Mouse (Mus musculus): Measurements from ENCODE around the gene Mycbp2.

The Mycbp2 gene

DNA sequence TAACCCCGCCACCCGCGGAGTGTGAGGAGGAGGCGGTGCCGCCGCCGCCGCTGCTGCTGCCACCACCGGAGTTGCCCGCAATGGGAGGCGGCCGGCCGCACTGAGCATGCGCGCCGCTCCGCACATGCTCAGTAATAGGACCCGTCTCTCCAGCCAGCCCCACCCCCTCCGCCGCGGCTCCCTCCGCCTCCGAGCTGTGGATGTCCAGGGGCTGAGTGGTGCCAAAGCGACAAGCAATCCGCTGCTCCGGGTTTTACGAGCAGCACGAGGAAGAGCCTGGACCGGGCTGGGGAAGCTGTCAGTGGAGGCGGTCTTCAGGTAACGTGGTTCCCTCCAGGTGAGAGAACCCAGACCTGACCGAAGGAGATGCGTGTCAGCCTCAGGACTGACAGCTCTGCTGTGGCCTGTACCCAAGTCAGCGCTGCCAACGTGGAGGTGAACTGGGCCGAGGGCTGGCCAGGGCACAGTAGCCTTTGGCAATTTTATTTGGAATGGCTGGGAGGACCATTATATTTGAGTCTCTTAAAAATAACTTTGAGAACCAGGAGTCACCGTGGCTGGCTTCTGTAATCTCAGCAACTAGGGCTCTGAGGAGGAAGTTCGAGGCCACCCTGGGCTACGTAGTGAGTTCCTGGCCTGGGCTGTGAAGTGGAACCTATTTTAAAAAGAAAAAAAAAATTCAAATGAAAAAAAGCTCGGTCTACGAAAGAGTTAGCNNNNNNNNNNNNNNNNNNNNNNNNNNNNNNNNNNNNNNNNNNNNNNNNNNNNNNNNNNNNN lies at the start of gene Mycbp2:
Gene Mycbp2, minus strand, starts transcription at position 86 of the 777 bp plus-strand sequence.
- peak; percentile 96 for DNase-seq (ENCODE audit: low spot score)

DNA sequence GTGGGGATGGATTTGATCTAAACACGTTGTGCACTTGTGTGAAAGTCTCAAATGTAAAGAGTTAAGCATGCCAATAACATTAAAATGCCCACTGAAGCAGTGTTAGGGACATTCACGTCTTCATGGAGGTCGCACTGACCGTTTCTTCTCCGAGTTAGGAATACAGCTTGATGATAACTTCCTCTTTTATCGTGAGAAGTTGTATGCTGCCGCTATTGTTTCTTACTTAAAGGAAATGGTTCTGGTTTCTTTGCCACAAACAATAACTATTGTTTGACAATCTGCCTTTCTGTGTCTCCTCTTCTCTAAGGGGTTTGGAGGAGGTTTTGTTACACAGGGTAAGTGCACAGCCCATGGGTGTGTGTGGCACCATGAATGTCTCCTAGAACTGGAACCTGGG lies 45.8 kb upstream of the Mycbp2 start:
- DNase-seq (ENCODE audit: low spot score): no peak

DNA sequence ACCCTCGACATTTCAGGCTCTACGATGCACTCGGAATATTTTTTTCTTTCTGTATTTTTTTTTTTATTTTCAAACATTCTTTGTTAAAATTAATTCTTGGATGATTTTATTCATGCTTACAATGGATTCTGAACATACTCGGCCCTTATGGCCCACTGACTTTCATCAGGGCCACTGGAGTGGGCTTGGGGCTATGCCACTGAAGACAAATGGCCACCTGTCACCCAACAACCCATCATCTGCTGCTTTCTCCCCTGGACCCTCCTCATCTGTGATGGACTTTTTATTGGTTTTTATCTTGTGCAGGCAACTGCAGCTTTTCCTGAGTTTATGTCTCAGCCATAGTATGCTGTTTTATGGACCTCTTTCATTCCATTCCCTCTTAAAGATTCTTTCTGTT lies 40.8 kb upstream of the Mycbp2 start:
- no peak for DNase-seq (ENCODE audit: low spot score)

DNA sequence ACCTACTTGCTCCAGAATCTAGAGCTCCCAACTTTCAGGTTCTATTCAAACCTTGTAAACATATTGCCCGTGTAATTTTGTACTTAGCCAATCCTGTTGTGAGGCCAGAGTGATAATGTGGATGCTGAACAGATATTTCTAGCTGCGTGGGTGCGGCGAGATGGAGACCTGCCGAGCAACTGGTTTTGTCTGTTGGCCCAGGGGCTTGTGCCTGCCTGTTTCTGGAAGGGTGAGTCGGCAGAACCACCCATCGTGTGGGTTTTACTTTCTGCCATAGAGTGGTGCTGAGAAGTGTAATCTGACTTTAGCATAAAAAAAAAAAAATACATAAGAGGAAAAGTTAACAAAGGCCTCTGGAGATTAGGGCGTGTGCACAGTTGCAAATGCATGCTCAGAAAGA lies 40.3 kb upstream of the Mycbp2 start:
- no peak for DNase-seq (ENCODE audit: low spot score)

DNA sequence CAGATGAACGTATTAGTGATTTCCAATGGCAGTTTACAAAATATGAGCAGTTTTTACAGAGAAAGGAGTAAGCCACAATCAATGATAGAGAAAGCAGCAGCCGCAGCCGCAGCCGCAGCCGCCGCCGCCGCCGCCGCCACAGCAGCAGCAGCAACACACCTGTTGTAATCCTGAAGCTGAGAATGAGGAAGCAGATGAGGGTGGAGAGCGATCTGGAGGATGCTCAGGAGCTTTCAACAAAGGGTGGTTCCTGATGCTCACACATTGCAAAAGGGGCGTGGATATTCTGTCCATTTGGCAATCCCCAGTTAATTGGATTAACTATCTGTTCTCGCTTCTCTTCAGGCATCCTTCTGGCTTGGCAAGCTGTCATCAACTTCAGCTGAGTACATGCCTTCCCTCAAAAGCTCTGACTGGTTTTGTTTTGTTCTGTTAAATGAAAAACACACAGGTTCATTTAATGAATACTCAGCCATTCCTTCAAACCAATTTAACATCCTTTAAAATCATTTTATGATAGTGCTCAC lies 38.5 kb upstream of the Mycbp2 start:
- no peak for DNase-seq (ENCODE audit: low spot score)

DNA sequence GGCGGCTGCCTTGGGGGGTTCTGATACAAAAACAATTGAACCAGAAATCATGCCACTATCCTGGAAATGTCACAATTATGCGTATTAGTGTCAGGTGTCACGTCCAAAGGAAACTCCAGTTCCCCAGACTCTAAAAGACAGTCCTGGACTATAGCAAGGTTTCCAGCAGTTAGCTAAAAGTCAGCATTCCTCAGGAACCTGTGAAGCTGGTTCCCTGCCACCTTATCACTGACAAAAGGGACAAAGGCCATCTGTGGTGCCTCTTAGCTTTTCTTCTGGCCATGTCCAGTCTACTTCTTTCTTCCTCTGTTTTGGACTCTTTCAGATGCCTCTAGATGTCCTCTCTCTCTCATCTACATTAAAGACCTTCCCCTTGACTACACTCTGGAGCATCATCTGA lies 32.1 kb upstream of the Mycbp2 start:
- no peak for DNase-seq (ENCODE audit: low spot score)

DNA sequence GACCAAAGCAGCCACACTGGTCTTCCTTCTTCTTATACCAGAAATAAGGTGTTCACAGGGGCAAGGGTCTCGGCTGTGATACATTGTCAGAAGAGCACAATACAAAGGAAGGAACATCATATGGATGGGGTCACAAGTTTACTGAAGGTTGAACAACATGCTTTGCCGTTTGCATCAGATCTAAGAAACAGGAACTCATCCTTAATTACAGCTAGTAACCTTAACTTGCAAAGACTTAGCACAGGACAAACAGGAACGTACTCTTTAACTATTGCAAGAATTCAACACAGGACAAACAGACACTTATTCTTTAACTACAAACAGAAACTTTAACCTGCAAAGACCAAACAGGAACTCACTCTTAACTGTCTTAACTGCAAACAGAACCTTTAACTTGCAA lies 30.2 kb upstream of the Mycbp2 start:
- no peak for DNase-seq (ENCODE audit: low spot score)

DNA sequence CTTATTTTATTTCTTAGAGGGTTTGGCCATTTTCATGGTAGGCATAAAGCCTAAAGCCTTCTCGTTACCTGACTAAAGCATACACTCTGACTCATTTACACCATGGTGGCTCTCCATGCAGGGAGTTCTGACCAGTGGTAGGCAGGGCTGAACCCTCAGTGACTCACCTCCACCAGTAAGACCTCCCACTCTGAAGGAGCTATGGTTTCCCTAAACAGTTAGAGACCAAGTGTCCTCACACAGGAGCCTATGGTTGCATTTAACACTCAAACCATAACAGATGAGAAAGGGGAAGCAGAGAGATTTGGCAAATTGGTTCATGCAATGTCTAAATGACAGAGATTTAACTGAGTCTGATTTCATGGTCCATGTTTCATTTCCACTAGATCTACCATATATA lies 28.9 kb upstream of the Mycbp2 start:
- DNase-seq (ENCODE audit: low spot score): no peak

DNA sequence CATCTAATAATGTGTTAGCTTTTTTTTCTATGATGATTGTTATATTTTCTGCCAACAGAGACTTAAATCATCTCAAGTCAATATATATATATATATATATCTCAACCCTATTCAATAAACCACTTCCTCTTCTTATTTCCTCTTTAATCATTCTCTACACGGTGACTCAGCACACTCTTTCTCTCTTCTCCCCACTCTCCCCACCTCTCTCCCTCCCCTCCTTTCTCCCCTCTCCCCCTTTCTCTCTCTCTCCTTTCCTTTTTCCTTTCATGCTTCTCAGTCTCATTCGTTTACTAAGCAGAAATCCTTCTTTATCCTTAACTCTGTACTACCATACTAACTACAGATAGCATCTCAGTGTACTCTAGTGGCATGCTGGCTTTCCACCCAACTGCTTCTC lies 16.6 kb upstream of the Mycbp2 start:
- no peak for DNase-seq (ENCODE audit: low spot score)

DNA sequence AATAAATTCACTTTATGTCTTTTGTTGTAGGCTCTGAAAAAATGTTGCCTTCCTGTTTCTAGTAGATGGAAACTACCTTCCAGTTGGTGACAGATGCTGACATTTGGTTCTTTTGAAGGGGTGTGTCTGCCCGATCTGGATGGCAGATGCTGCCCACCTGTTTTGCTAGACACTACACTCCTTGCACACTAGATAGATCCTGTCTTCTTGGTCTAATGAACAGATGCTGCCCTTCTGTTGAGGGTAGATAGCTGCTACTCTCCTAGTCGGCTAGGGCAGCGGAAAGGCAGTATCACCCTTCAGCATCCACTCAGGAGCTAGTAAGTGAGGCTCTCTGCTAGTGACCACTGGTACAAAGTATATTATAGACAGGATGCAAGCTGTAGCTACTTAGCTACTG lies 9.5 kb upstream of the Mycbp2 start:
- no peak for DNase-seq (ENCODE audit: low spot score)

DNA sequence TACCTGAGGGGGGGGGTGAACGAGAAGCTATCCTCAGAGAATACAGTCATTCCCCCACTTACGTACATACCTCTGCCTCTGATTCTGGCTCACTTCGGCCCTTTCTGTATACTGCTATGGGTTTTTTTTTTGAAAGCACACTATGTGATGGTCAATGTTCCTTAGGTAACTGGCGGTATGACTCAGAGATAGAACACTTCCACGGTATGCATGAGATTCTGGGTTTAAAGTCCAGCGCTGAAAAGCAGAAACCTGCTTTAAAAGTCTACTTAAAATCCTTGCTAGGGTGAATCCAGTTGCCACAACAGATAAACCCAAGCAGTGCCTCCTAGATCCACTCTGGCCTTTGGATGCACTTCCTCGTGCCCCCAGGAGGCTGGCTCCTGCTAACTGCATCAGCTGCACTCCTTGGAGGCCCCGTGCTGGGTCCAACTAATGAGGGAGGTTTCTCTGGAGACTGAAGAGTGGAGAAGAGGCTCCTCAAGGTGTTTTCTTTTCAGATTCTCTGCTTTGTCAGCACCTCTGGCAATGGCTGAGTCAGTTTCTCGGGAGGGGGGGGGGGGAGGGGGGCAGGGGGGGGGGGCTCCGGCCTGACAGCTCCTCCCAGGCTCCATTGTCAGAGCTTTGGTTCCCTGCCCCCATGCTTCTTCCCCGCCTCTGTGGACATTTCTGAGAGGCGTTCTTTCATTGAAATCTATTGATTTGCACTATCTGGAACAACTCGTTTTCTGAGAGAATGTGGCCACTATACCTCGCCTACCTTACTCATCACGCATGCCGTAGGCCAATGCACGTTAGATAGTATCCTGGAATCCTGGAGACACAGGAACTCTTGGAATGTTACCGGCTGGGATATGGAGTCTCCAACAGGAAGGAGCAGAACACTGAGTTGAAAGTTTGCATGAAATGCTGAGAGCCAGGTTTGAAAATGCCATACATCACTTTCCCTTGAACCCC lies 8.1 kb upstream of the Mycbp2 start:
- no peak for DNase-seq (ENCODE audit: low spot score)

DNA sequence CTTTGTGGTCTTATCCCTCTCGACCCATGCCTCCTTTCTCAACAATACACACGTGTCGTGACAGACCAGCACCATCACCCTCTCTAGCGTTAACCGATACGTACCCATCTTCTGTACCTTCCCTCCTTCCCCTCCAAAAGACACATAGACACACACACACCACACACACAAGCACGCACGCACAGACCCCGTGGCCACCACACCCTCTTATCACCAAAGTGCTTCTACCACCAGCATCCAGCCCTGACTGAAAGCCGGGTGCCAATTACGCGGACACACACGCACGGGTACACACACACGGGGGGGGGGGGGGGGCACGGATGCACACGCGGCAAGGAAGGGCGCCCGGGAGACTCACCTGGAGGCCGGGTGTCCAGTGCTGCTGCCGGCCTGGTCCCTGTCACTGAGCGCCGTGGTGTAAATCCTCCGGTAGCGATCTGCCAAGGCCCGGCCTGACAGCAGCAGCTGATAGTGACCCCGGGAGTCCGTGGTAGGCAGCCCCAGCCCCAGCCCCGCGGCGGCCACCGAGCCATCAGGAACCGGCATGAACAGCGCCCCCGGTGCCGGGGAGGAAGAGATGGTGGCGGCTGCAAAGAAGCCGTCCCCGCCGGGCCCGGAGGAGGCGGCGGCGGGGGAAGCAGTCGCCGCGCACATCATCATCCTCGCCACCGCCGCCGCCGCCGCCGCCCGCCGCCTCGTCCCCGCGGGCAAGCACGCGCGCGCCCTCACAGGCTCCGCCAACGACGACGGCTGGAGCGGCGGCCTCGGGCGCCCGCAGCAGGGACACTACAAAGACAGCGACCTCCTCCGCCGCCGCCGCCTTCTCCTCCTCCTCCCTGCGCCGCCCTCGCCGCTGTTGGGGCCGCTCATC lies 521 bp downstream of the Mycbp2 start:
- peak; percentile 22 for DNase-seq (ENCODE audit: low spot score)

DNA sequence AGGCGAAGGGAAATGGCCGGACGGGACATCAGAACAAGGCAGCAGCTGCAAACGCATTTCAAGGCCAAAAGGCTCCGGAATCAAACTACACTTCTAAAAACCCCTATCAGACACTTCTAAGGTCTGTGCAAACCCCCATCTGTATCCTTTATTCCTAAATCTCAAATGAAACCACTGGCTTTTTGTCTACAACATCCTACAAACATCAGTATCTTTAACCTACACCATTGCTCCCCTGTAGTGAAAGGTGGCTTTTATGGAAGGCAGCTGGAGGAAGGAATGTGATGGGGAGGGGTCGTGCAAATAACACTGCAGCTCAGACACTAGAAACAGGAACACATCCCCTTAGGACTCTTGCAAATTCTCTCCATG lies 1.1 kb downstream of the Mycbp2 start:
- no peak for DNase-seq (ENCODE audit: low spot score)

DNA sequence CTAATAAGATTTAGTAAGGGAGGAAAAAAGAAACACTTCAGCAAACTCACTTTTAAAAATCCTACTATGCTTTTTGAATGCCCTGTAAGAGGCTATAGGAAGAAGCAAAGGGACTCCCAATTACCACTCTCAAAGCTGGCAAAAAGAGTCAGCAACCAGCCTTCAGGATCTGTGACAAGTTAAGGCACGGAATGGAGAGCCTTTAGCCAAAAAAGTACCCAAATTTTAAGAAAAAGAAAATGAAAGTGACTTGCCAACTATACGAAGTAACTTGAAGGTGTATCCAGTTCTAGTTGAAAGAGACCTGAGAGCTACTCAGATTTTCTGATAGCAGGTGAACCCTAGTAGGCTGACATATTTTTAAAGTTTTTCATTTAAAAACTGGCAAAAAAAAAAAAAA lies 1.6 kb downstream of the Mycbp2 start:
- DNase-seq (ENCODE audit: low spot score): no peak

DNA sequence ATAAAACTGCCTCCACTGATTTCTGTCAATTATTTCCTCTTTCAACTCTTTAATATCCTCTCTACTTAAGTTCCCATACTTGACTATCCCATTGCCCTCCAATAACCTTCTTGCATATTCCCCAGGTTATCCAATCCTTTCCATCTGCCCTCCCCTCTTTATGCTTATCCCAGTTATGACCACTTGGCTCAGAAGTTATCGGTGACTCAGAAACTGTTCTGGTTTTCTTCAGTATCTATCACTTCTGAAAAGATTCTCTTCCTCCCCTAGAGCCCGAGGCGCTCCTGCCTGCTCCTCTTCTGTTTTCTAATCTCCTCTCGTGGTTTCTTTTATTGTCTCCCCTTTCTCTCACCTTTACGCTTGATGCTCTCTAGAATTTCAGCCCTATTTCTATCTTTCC lies 2.8 kb downstream of the Mycbp2 start:
- DNase-seq (ENCODE audit: low spot score): no peak

DNA sequence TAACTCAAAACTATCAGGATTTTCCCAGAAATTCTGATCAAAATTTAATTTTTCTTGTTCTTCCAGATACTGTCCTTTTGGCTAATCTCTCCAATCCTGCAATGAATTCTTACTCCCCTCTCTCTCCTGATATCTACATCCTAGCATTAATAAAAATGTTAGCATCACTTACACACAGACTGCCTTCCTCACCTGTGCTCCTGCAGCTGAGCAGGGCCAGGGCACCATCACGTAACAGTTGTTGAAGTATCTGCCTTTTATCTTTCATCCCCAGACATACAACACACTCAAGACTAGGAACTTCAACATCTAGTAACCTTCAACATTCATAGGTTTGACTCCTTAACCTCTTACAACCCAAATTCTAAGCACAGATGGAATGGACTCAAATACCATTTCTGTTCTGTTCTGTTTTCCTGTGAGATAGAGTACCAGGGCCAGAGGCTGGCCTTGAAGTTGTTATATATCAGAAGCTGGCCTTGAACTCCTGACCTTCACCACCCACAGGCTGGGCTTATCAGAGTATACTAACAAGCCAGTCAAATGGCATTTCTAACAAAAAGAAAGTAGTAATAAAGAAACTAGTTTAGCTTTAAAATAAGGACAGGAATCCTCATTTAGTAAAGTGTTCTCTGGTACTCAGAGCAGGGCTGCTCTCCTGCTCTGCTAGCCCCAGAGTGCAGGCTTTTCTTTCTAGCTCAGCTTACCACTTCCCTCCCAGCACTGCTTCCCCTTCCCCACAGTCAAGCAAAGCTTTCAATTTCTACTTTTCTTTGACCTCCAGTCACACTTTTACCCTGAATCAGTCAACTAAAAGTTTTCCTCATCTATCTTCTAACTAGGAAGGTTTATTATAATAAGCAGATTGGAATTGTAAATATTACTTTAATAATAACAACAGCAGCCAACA lies 5.0 kb downstream of the Mycbp2 start:
- no peak for DNase-seq (ENCODE audit: low spot score)

DNA sequence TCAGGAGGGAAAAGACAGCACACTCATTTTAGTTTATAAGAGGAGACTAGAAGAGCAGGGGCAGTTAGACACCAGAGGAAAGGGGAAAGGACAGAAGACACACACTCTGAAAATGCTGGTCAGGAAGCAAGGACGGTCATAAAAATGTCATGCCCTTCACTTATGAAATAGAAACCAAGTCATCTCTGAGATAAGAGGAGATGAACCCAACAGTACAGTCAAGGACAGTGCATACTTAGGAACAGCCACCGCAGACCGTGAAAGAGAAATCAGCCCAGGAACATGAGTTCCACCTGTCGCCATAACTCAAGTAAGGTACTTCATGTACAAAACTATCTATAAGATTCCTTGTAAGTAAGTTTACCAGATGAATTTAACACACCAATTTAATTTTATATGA lies 33.7 kb downstream of the Mycbp2 start:
- DNase-seq (ENCODE audit: low spot score): no peak

DNA sequence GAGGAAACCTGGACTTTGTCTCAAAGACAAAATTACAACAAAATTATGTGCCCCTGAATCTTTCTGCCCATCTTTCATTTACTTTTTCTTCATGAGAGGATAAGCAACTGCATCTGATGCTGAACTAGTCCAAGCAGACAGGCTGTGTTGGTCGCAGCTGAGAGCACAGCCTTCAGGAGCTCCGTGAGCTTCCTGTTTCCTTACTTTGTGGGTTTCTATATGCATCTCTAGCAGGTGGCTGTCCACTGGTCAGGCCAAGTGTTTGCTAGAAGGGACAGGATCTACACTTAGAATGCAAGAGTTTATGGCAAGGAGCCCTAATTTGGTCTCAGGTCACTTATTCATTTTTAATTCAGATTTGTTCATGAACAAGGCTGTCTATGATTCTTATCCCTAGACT lies 50.4 kb downstream of the Mycbp2 start:
- DNase-seq (ENCODE audit: low spot score): no peak

DNA sequence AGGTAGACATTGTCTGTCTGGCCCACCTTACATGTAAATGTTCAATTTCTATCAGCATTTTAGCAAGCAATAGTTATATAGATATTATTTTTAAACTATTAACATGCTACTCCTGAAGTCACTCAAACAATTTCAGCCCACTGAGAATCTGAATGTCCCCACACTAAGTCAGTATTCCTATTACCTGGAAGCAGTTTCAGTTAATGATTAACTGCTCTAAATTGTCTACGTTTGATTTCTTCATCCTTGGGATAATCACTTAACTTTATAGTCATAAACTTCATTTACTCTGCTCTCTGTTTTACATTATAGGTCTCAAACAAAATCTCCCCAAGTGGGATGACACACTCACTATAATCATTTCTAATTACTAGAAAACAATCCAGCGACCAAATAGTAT lies 60.0 kb downstream of the Mycbp2 start:
- DNase-seq (ENCODE audit: low spot score): no peak

DNA sequence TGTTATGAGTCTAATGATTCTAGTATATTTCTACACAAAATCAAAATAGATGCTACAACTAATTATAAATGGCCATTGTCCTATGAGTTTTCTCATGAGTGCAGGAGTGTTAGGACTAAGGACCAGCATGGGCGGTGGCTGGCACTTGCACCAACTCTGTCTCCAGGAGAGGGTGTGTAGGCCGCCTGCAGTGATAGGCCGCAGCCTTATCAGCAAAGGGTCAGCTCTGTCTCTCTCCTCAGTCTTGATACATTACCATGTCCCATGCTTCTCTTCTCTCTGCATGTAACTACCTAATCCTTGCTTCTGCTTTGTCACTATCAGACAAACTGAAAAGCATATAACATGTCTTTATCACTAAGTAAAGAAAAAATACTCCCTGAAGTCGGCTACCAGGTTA lies 69.9 kb downstream of the Mycbp2 start:
- no peak for DNase-seq (ENCODE audit: low spot score)

DNA sequence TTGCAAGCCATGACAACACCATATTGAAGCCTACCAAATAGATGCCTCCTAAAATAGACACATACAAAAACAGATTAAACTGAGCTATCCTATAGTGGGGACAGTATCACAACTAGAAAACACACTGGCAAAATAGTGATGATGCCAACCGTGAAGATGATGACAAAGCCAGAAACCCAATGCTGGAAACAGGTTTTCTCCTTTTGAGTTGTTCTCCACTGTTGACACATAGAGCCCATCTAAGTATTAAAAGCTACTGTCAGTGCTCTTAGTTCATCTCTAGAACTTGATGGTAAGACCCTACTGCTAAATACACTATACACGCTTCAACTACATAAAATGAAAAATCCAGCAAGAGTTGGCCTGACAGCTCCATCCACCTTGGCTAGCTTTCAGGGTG lies 86.2 kb downstream of the Mycbp2 start:
- DNase-seq (ENCODE audit: low spot score): no peak
